Mouse (Mus musculus) heart, adult 2 months (tissue): ENCODE measurements around the gene Alkbh8. TPM values are rescaled to one million over a fixed set of nuclear protein-coding genes. Genes with fewer than 3 reads are reported as not detected.
"Not testable (repeated sequence)": the region's sequence is repeated elsewhere in the genome, so short reads cannot be mapped to it uniquely, and the experiment has no call there.

Experiments
- DNase-seq, 2 experiments: peaks; one replicate each; pipeline ENCODE4 v3.0.0; 2021
- H3K27ac ChIP-seq: fragments of 200-600 bp; 2 replicates; pipeline ENCODE4 v1.8.1; 2022
- H3K27me3 ChIP-seq: fragments of 200-500 bp; 2 replicates; pipeline ENCODE4 v1.6.1; 2012; ENCODE audit warnings: mild to moderate bottlenecking, low read length, inconsistent platforms, mixed read lengths; ENCODE audit not compliant: control insufficient read depth, insufficient read depth
- H3K36me3 ChIP-seq: fragments of 200-500 bp; 2 replicates; pipeline ENCODE4 v1.6.1; 2012; ENCODE audit warnings: low read length, inconsistent platforms; ENCODE audit not compliant: control insufficient read depth, insufficient read depth
- H3K4me1 ChIP-seq: fragments of 200-500 bp; 2 replicates; pipeline ENCODE4 v1.6.1; 2011; ENCODE audit warnings: low read length; ENCODE audit not compliant: control insufficient read depth, insufficient read depth
- H3K4me3 ChIP-seq: fragments of 200-600 bp; 2 replicates; pipeline ENCODE4 v1.8.1; 2022
- H3K79me2 ChIP-seq: fragments of 200-500 bp; replicated peaks from 2 replicates; pipeline ENCODE4 v1.6.1; 2012; ENCODE audit warnings: mild to moderate bottlenecking, inconsistent platforms, low read length, moderate library complexity, mixed read lengths; ENCODE audit not compliant: control insufficient read depth, insufficient read depth
- H3K9ac ChIP-seq: fragments of 200-500 bp; 2 replicates; pipeline ENCODE4 v1.6.1; 2012; ENCODE audit warnings: low read depth, mild to moderate bottlenecking, control low read depth, inconsistent platforms, low read length, mixed read lengths
- CTCF ChIP-seq: fragments of 200-600 bp; IDR thresholded peaks from 2 replicates; pipeline ENCODE4 v1.8.1; 2022; ENCODE audit warnings: antibody characterized with exemption, mild to moderate bottlenecking, moderate library complexity
- EP300 ChIP-seq: fragments of 200-500 bp; IDR thresholded peaks from 2 replicates; pipeline ENCODE4 v1.6.1; 2011; ENCODE audit warnings: low read depth, low read length, control low read depth; ENCODE audit not compliant: insufficient read depth
- POLR2A ChIP-seq: fragments of 200-500 bp; IDR thresholded peaks from 2 replicates; pipeline ENCODE4 v1.6.1; 2011; ENCODE audit warnings: mild to moderate bottlenecking, low read depth, low read length, control low read depth; ENCODE audit not compliant: insufficient read depth
- WGBS: fragments of 180-500 bp; shearing (Covaris S2); methylation state at CpG from one replicate; pipeline ENCODE4 v1.1.7; 2018; 5-methylcytosine and 5-hydroxymethylcytosine counted together
- intact Hi-C: fragments of 180-260 bp; cut with DNase I; formaldehyde crosslinking; loops from one replicate; pipeline ENCODE4 v1.15.1; 2025
- polyA plus RNA-seq: library from polyadenylated mRNA; depleted of rRNA; stranded (reverse); fragments of >200 nt; gene quantifications from 2 replicates; pipeline ENCODE4 v1.2.3, GENCODE M21; 2012; rRNA removed
- total RNA-seq, 2 experiments: library from RNA; stranded (reverse); gene quantifications; 2 replicates each; pipeline ENCODE4 v1.2.3; 2021

Gene Alkbh8
- total and polyA plus RNA-seq, 3 experiments, result 1.7 to 16.6 (median 12.7) TPM

DNA sequence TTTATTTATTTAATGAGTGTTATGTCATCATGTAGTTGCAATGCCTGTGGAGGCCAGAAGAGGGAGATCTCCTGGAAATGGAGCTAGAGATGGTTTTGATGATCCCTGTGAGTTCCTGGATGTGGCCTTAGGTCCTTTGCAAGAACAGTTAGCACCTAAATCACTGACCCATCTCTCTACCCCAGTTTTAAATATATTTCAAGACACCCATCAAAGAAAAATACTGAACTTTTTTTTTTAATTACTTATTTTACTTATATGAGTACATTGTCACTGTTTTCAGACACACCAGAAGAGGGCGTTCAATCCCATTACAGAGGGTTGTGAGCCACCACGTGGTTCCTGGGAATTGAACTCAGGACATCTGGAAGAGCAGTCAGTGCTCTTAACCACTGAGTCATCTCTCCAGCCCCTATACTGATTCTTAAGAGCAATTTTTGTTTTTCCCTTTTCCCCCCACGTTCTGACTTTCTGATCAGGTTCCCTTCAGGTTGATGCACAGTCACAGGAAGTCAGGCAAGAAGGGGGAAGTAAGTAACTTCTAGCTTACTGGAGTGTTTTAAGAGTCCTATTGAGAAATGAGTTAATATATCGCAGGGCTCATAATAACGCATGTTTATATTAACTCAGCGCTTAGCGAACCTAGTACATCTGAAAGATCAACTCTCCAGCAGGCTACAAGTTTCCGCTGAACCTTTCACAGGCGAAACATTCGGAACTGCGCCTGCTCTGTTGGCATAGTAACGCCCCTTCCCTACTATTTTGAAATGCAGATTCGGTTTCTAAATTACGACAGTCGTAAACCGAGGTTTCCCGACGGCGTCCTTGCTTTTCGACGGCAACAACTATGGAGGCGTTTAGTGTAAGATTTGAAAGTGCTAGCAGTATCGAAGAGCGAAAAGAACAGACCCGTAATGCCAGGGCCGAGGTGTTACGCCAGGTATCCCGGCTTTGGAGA is 68.6 kb downstream of the Alkbh8 start, which contains the start of gene Cwf19l2:
Cwf19l2 (plus strand) TSS at position 342 of the 958 bp plus-strand sequence.
- Histone ChIP-seq H3K27ac (peak within 1 kb of the TSS; percentile 86), H3K9ac (peak within 1 kb of the TSS; percentile 89), H3K27me3 (no peaks in the 10 kb centered on the region), H3K4me3 (peak within 1 kb of the TSS; percentile 96), H3K79me2 (no peaks in the 10 kb centered on the region), H3K4me1 (no peaks in the 10 kb centered on the region; the same call in none of the 2 replicates), H3K36me3 (no peaks in the 10 kb centered on the region)
- intact Hi-C loops, result loop anchor here (1.0 to 5.0 kb wide), 2 partner anchors 68 to 904 kb away; partner anchors contain the start of genes Aasdhppt, Alkbh8 and Kbtbd3
- TF ChIP-seq EP300 (0 out of 2 replicates have a peak, but pooled peaks have one; percentile 51), POLR2A (peak; percentile 75), CTCF (peak; percentile 67)
- DNase-seq, result peak; percentile 76 to 85
- under 1% methylated on average over 28 of the region's 28 CpGs for WGBS

DNA sequence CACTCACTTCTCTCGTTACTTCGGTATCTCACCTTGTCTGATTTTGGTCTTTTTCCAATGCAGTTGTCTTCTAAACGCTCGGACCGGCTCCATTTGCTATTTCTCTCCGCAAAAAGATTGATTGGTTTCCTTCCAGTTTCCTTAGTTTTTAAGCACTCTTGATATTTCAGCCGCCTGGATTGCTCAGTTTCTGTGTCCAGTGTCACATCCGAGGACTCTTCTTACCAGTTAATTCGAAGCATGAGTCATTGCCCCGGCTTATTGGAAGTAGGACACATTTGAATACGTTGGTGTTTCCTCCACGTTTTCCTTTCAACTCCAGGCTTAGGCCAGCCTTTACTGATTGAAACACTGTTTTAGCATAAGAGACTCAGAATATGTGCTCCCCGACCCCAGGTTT is 69.4 kb downstream of the Alkbh8 start:
- under 1% methylated on average over 13 of the region's 13 CpGs for WGBS

DNA sequence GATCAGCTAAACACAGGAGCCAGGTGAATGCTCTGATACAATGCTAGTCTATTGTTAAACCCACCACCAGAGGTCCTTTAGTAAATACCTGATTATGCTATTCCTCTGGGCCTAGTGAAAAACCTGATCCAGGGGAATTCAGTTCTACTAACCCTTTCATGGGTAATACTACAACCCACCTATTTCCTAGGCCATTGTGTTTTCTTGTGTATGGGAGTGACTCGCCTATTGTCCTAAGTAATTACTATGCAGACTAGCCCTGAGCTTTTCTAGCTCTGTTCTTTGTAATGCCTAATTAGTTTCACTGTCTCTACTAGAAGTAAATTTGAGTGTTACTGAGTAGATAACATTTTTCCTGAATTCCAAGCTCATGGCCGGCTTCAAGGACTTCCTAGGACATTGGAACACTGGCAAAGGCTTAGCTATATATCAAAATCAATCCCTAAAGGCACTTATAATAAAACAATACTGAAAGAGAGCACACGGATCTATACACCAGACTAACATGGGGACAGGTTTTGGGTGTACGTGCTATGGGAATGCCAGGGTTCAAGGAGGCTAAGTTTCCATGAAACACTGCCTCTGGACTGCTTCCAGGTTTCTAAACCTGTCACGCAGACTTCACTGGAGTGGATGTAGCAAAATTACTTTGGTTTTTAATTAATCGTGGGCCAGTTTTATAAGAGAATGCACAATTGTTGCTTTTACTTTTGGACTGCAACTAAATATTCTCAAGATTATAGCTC is 104.8 kb downstream of the Alkbh8 start:
- H3K4me1 ChIP-seq, H3K36me3 ChIP-seq, H3K79me2 ChIP-seq, H3K27me3 ChIP-seq, H3K4me3 ChIP-seq, H3K9ac ChIP-seq, H3K27ac ChIP-seq, DNase-seq, intact Hi-C loops: not testable (repeated sequence)
- WGBS, result 72% methylated on average over 6 of the region's 6 CpGs

More for the DNA sequence above, 69.4 kb downstream of the Alkbh8 start:
- Histone ChIP-seq H3K36me3 (no peaks in the 10 kb centered on the region), H3K9ac (peak overlapping the region; percentile 89), H3K27me3 (no peaks in the 10 kb centered on the region), H3K79me2 (no peaks in the 10 kb centered on the region), H3K27ac (peak overlapping the region; percentile 86), H3K4me1 (no peaks in the 10 kb centered on the region; the same call in none of the 2 replicates), H3K4me3 (peak overlapping the region; percentile 96)
- intact Hi-C loops, result loop anchor here (1.0 to 5.0 kb wide), 2 partner anchors 69 to 903 kb away; partner anchors contain the start of genes Aasdhppt, Alkbh8 and Kbtbd3
- TF ChIP-seq EP300, result no peak
- no peak for TF ChIP-seq POLR2A
- no peak for TF ChIP-seq CTCF
- DNase-seq, result no peak

Other genes starting within 250 kb of the Alkbh8 start
- gene Cwf19l2, start 68.5 kb downstream of the Alkbh8 start, total RNA-seq, result 10 to 100 TPM; 12.1 to 12.7 TPM
- 0.96 and 1.9 TPM in 2 replicates for gene Cwf19l2, start 68.5 kb downstream of the Alkbh8 start, polyA plus RNA-seq
- 1 to 10 TPM; 7.2 to 9.8 TPM for gene Gucy1a2, start 197.6 kb downstream of the Alkbh8 start, total RNA-seq
- 0.80 and 1.7 TPM in 2 replicates for gene Gucy1a2, start 197.6 kb downstream of the Alkbh8 start, polyA plus RNA-seq